Comparison of ENCODE assay signal across 17 mouse cellular contexts in the genomic region with DNA sequence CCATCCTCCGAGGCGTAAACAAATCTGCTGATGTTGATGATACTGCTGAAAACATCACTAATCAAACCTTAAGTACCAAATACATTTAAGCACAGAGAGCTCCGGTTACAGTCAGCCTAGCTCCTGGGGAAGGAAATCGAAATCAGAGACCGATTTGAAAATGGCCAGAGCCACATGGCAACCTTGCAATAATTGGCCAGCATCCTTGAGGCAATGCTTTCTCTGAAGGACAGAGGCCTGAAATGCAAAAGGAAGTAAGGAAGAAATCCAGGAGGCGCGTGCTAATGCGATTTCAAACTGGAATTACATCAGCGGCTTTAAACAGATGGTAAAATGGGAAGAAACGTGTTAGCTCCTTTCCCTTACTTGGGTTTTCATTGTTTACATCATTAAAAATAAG.
DNase-seq lines count a peak whose midpoint lies in the region; ATAC-seq and TF ChIP-seq lines count a peak whose summit lies in the region.
"Had no signal": no experiment of that assay in that cellular context is flagged by ENCODE, and none has a peak within 500 bp of the region (broad histone marks: within the 10 kb centered on the region; RNA-seq: fewer than 3 reads in every experiment).

No protein-coding gene starts in this region.

- H3K4me3 ChIP-seq in forebrain, embryonic 16.5 days (replicated peaks; ENCODE audit: low read length) = no peak overlapping the region
- no peak overlapping the region for H3K4me3 ChIP-seq in forebrain, embryonic 13.5 days
- H3K4me3 ChIP-seq in midbrain, postnatal 0 days (ENCODE audit: low read depth, low read length) = no peak overlapping the region
- no peak overlapping the region for H3K4me3 ChIP-seq in midbrain, embryonic 15.5 days
- no peak overlapping the region for H3K4me3 ChIP-seq in embryonic facial prominence, embryonic 13.5 days
- no peak overlapping the region for H3K4me3 ChIP-seq in liver, postnatal 0 days (ENCODE audit: low read depth, low read length)
- H3K4me3 ChIP-seq: midbrain, embryonic 10.5 days; neural tube, embryonic 12.5 days had no signal

- H3K4me2 ChIP-seq in forebrain, embryonic 16.5 days (ENCODE audit: low read length) = no peak overlapping the region
- H3K4me2 ChIP-seq in forebrain, embryonic 13.5 days = no peak overlapping the region
- H3K4me2 ChIP-seq in midbrain, postnatal 0 days (ENCODE audit: low read depth, low read length, poor library complexity, severe bottlenecking) = no peak overlapping the region
- H3K4me2 ChIP-seq in midbrain, embryonic 15.5 days = no peak overlapping the region
- H3K4me2 ChIP-seq in embryonic facial prominence, embryonic 13.5 days = peak overlapping the region; percentile 35; the same call in 1 of the 2 replicates
- no peak overlapping the region for H3K4me2 ChIP-seq in liver, postnatal 0 days (ENCODE audit: low read depth, low read length)
- H3K4me2 ChIP-seq: heart, embryonic 11.5 days; neural tube, embryonic 12.5 days had no signal

- WGBS in forebrain, embryonic 16.5 days = 60% methylated on average over 10 of the region's 10 CpGs
- 83% methylated on average over 10 of the region's 10 CpGs for WGBS in forebrain, embryonic 13.5 days
- 76% methylated on average over 10 of the region's 10 CpGs for WGBS in midbrain, postnatal 0 days
- WGBS in midbrain, embryonic 15.5 days = 85% methylated on average over 10 of the region's 10 CpGs
- WGBS in embryonic facial prominence, embryonic 13.5 days = 38% methylated on average over 10 of the region's 10 CpGs
- 86% methylated on average over 10 of the region's 10 CpGs for WGBS in liver, postnatal 0 days (ENCODE audit: insufficient replicate concordance)

- DNase-seq in midbrain, postnatal 0 days (ENCODE audit: low spot score) = no peak
- no peak for DNase-seq in liver, postnatal 0 days
- DNase-seq: B cell, adult 2 months; cerebellum, adult 9-10 months; heart, postnatal 10 days; right cerebral cortex, adult 18-20 months; thymus, postnatal 4 days had no signal

- no peaks in the 10 kb centered on the region for H3K9me3 ChIP-seq in forebrain, embryonic 16.5 days (ENCODE audit: control insufficient read depth, low read length)
- no peaks in the 10 kb centered on the region for H3K9me3 ChIP-seq in forebrain, embryonic 13.5 days (replicated peaks)
- no peaks in the 10 kb centered on the region for H3K9me3 ChIP-seq in midbrain, postnatal 0 days (ENCODE audit: low read length)
- H3K9me3 ChIP-seq in midbrain, embryonic 15.5 days = no peaks in the 10 kb centered on the region
- H3K9me3 ChIP-seq in embryonic facial prominence, embryonic 13.5 days = no peaks in the 10 kb centered on the region
- peaks cover 4% of the 10 kb centered on the region; the same call in 1 of the 2 replicates for H3K9me3 ChIP-seq in liver, postnatal 0 days (ENCODE audit: low read length)
- H3K9me3 ChIP-seq: neural tube, embryonic 12.5 days had no signal

- TF ChIP-seq CTCF in midbrain, postnatal 0 days (IDR thresholded peaks at IDR 0.05) = no peak
- TF ChIP-seq CTCF in liver, postnatal 0 days (IDR thresholded peaks at IDR 0.05; ENCODE audit: low read depth) = no peak

- TF ChIP-seq EP300 in liver, postnatal 0 days (IDR thresholded peaks at IDR 0.05; ENCODE audit: low read depth) = no peak

- no peaks in the 10 kb centered on the region for H3K36me3 ChIP-seq in forebrain, embryonic 16.5 days (ENCODE audit: control insufficient read depth, insufficient read depth)
- no peaks in the 10 kb centered on the region for H3K36me3 ChIP-seq in forebrain, embryonic 13.5 days (ENCODE audit: poor library complexity, severe bottlenecking)
- no peaks in the 10 kb centered on the region for H3K36me3 ChIP-seq in midbrain, postnatal 0 days (ENCODE audit: insufficient read depth, low read length)
- no peaks in the 10 kb centered on the region for H3K36me3 ChIP-seq in midbrain, embryonic 15.5 days (replicated peaks)
- H3K36me3 ChIP-seq in embryonic facial prominence, embryonic 13.5 days = no peaks in the 10 kb centered on the region
- no peaks in the 10 kb centered on the region for H3K36me3 ChIP-seq in liver, postnatal 0 days (replicated peaks; ENCODE audit: insufficient read depth, low read length)
- H3K36me3 ChIP-seq: midbrain, embryonic 10.5 days; neural tube, embryonic 12.5 days had no signal

- H3K27me3 ChIP-seq in forebrain, embryonic 16.5 days (replicated peaks; ENCODE audit: control insufficient read depth, insufficient read depth, low read length) = no peaks in the 10 kb centered on the region
- H3K27me3 ChIP-seq in forebrain, embryonic 13.5 days = no peaks in the 10 kb centered on the region; the same call in 1 of the 2 replicates
- no peaks in the 10 kb centered on the region for H3K27me3 ChIP-seq in midbrain, postnatal 0 days (ENCODE audit: insufficient read depth, low read length)
- no peaks in the 10 kb centered on the region for H3K27me3 ChIP-seq in midbrain, embryonic 15.5 days (replicated peaks)
- no peaks in the 10 kb centered on the region for H3K27me3 ChIP-seq in embryonic facial prominence, embryonic 13.5 days
- H3K27me3 ChIP-seq in liver, postnatal 0 days (ENCODE audit: insufficient read depth, low read length) = no peaks in the 10 kb centered on the region
- H3K27me3 ChIP-seq: neural tube, embryonic 12.5 days had no signal

- peak; percentile 27; the same call in 1 of the 2 replicates for ATAC-seq in forebrain, embryonic 16.5 days
- ATAC-seq in forebrain, embryonic 13.5 days = no peak
- ATAC-seq in midbrain, postnatal 0 days (ENCODE audit: low FRiP score) = no peak
- no peak for ATAC-seq in midbrain, embryonic 15.5 days (replicated peaks)
- ATAC-seq in embryonic facial prominence, embryonic 13.5 days (ENCODE audit: insufficient number of reproducible peaks, insufficient read depth, low FRiP score, low TSS enrichment, low read depth) = no peak
- ATAC-seq in CD4-positive, CD25-positive, alpha-beta regulatory T cell, adult 4 months = no peak
- ATAC-seq in liver, postnatal 0 days = no peak

- peaks cover 14% of the 10 kb centered on the region for H3K4me1 ChIP-seq in forebrain, embryonic 16.5 days (replicated peaks; ENCODE audit: control insufficient read depth, insufficient read depth, low read length)
- H3K4me1 ChIP-seq in forebrain, embryonic 13.5 days = peaks cover 28% of the 10 kb centered on the region
- H3K4me1 ChIP-seq in midbrain, postnatal 0 days (ENCODE audit: insufficient read depth, low read length) = no peaks in the 10 kb centered on the region
- no peaks in the 10 kb centered on the region for H3K4me1 ChIP-seq in midbrain, embryonic 15.5 days
- H3K4me1 ChIP-seq in embryonic facial prominence, embryonic 13.5 days = peaks cover 9% of the 10 kb centered on the region; the same call in 1 of the 2 replicates
- no peaks in the 10 kb centered on the region for H3K4me1 ChIP-seq in liver, postnatal 0 days (ENCODE audit: insufficient read depth)

- no peak overlapping the region for H3K9ac ChIP-seq in forebrain, embryonic 16.5 days (replicated peaks; ENCODE audit: low read depth, low read length)
- H3K9ac ChIP-seq in forebrain, embryonic 13.5 days = no peak overlapping the region
- 0 out of 2 replicates have a peak overlapping the region, but pooled peaks have one; percentile 8 for H3K9ac ChIP-seq in midbrain, postnatal 0 days (replicated peaks; ENCODE audit: low read length, poor library complexity, severe bottlenecking)
- no peak overlapping the region for H3K9ac ChIP-seq in midbrain, embryonic 15.5 days
- H3K9ac ChIP-seq in embryonic facial prominence, embryonic 13.5 days = no peak overlapping the region
- no peak overlapping the region for H3K9ac ChIP-seq in liver, postnatal 0 days (replicated peaks)
- H3K9ac ChIP-seq: liver, embryonic 14.5 days; neural tube, embryonic 12.5 days had no signal

- peak overlapping the region; percentile 5; the same call in 1 of the 2 replicates for H3K27ac ChIP-seq in forebrain, embryonic 16.5 days (ENCODE audit: low read length)
- H3K27ac ChIP-seq in forebrain, embryonic 13.5 days = no peak overlapping the region
- no peak overlapping the region for H3K27ac ChIP-seq in midbrain, postnatal 0 days (ENCODE audit: low read depth, low read length)
- H3K27ac ChIP-seq in midbrain, embryonic 15.5 days = no peak overlapping the region
- H3K27ac ChIP-seq in embryonic facial prominence, embryonic 13.5 days = no peak overlapping the region
- H3K27ac ChIP-seq in liver, postnatal 0 days (ENCODE audit: low read depth) = no peak overlapping the region
- H3K27ac ChIP-seq: liver, embryonic 14.5 days; macrophage; midbrain, embryonic 10.5 days; neural tube, embryonic 12.5 days had no signal
